Mouse (Mus musculus): ENCODE measurements around the gene Sycn. TPM values are rescaled to one million over a fixed set of nuclear protein-coding genes. Genes with fewer than 3 reads are reported as not detected.
A peak's percentile ranks its signal among the peaks of the same experiment; 100 is the strongest.
"Not testable (repeated sequence)": the region's sequence is repeated elsewhere in the genome, so short reads cannot be mapped to it uniquely, and the experiment has no call there.

The Sycn gene
- total RNA-seq (2017), result not detected in 2 replicates

- no peak for ATAC-seq (replicated peaks in 1 of 2; ENCODE audit: insufficient read depth in 1 of 2, low FRiP score in 2 of 2, low TSS enrichment in 1 of 2, low read depth in 1 of 2, poor library complexity in 2 of 2, severe bottlenecking in 2 of 2)
Observed at GRCm38 (mm10) chr7:28540526-28540925, at the start of gene Sycn. Gene Sycn, plus strand, starts transcription at chr7:28540885.

- ATAC-seq (replicated peaks in 1 of 2; ENCODE audit: insufficient read depth in 1 of 2, low FRiP score in 2 of 2, low TSS enrichment in 1 of 2, low read depth in 1 of 2, poor library complexity in 2 of 2, severe bottlenecking in 2 of 2), result peak in 1 of 2 experiments; percentile 36; a peak in 2 of 4 replicates
Observed at GRCm38 (mm10) chr7:28490903-28491302, 49.8 kb upstream of the Sycn start.

- ATAC-seq (replicated peaks in 1 of 2; ENCODE audit: insufficient read depth in 1 of 2, low FRiP score in 2 of 2, low TSS enrichment in 1 of 2, low read depth in 1 of 2, poor library complexity in 2 of 2, severe bottlenecking in 2 of 2), result no peak
Observed at GRCm38 (mm10) chr7:28492310-28492709, 48.4 kb upstream of the Sycn start.

- no peak for ATAC-seq (replicated peaks in 1 of 2; ENCODE audit: insufficient read depth in 1 of 2, low FRiP score in 2 of 2, low TSS enrichment in 1 of 2, low read depth in 1 of 2, poor library complexity in 2 of 2, severe bottlenecking in 2 of 2)
Observed at GRCm38 (mm10) chr7:28495426-28495825, 45.3 kb upstream of the Sycn start.

GRCm38 (mm10) chr7:28505585-28505984 lies 35.1 kb upstream of the Sycn start:
- ATAC-seq (replicated peaks in 1 of 2; ENCODE audit: insufficient read depth in 1 of 2, low FRiP score in 2 of 2, low TSS enrichment in 1 of 2, low read depth in 1 of 2, poor library complexity in 2 of 2, severe bottlenecking in 2 of 2), result no peak

- not testable (repeated sequence) for ATAC-seq (replicated peaks in 1 of 2; ENCODE audit: insufficient read depth in 1 of 2, low FRiP score in 2 of 2, low TSS enrichment in 1 of 2, low read depth in 1 of 2, poor library complexity in 2 of 2, severe bottlenecking in 2 of 2)
Observed at GRCm38 (mm10) chr7:28509121-28509520, 31.6 kb upstream of the Sycn start.

GRCm38 (mm10) chr7:28510405-28510974 lies 30.2 kb upstream of the Sycn start, which contains the start of gene Ifnl2:
Gene Ifnl2, minus strand, starts transcription at chr7:28510455.
- not testable (repeated sequence) for ATAC-seq (replicated peaks in 1 of 2; ENCODE audit: insufficient read depth in 1 of 2, low FRiP score in 2 of 2, low TSS enrichment in 1 of 2, low read depth in 1 of 2, poor library complexity in 2 of 2, severe bottlenecking in 2 of 2)

GRCm38 (mm10) chr7:28511441-28511840 lies 29.2 kb upstream of the Sycn start:
- ATAC-seq (replicated peaks in 1 of 2; ENCODE audit: insufficient read depth in 1 of 2, low FRiP score in 2 of 2, low TSS enrichment in 1 of 2, low read depth in 1 of 2, poor library complexity in 2 of 2, severe bottlenecking in 2 of 2), result no peak

- not testable (repeated sequence) for ATAC-seq (replicated peaks in 1 of 2; ENCODE audit: insufficient read depth in 1 of 2, low FRiP score in 2 of 2, low TSS enrichment in 1 of 2, low read depth in 1 of 2, poor library complexity in 2 of 2, severe bottlenecking in 2 of 2)
Observed at GRCm38 (mm10) chr7:28522536-28522935, 18.1 kb upstream of the Sycn start, which contains the start of gene Ifnl3. Gene Ifnl3, plus strand, starts transcription at chr7:28522836.

- peak; percentile 93 to 96 for ATAC-seq (replicated peaks in 1 of 2; ENCODE audit: insufficient read depth in 1 of 2, low FRiP score in 2 of 2, low TSS enrichment in 1 of 2, low read depth in 1 of 2, poor library complexity in 2 of 2, severe bottlenecking in 2 of 2)
Observed at GRCm38 (mm10) chr7:28527922-28528719, 12.6 kb upstream of the Sycn start.

GRCm38 (mm10) chr7:28532005-28532404 lies 8.7 kb upstream of the Sycn start:
- ATAC-seq (replicated peaks in 1 of 2; ENCODE audit: insufficient read depth in 1 of 2, low FRiP score in 2 of 2, low TSS enrichment in 1 of 2, low read depth in 1 of 2, poor library complexity in 2 of 2, severe bottlenecking in 2 of 2), result no peak

- not testable (repeated sequence) for ATAC-seq (replicated peaks in 1 of 2; ENCODE audit: insufficient read depth in 1 of 2, low FRiP score in 2 of 2, low TSS enrichment in 1 of 2, low read depth in 1 of 2, poor library complexity in 2 of 2, severe bottlenecking in 2 of 2)
Observed at GRCm38 (mm10) chr7:28538886-28539285, 1.8 kb upstream of the Sycn start.

- no peak for ATAC-seq (replicated peaks in 1 of 2; ENCODE audit: insufficient read depth in 1 of 2, low FRiP score in 2 of 2, low TSS enrichment in 1 of 2, low read depth in 1 of 2, poor library complexity in 2 of 2, severe bottlenecking in 2 of 2)
Observed at GRCm38 (mm10) chr7:28544051-28544601, 3.4 kb downstream of the Sycn start.

- peak in 1 of 2 experiments; percentile 23; a peak in 1 of 4 replicates for ATAC-seq (replicated peaks in 1 of 2; ENCODE audit: insufficient read depth in 1 of 2, low FRiP score in 2 of 2, low TSS enrichment in 1 of 2, low read depth in 1 of 2, poor library complexity in 2 of 2, severe bottlenecking in 2 of 2)
Observed at GRCm38 (mm10) chr7:28545048-28545890, 4.6 kb downstream of the Sycn start.

GRCm38 (mm10) chr7:28545891-28546210 lies 5.2 kb downstream of the Sycn start:
- ATAC-seq (replicated peaks in 1 of 2; ENCODE audit: insufficient read depth in 1 of 2, low FRiP score in 2 of 2, low TSS enrichment in 1 of 2, low read depth in 1 of 2, poor library complexity in 2 of 2, severe bottlenecking in 2 of 2), result no peak

GRCm38 (mm10) chr7:28546649-28547048 lies 6.0 kb downstream of the Sycn start:
- no peak for ATAC-seq (replicated peaks in 1 of 2; ENCODE audit: insufficient read depth in 1 of 2, low FRiP score in 2 of 2, low TSS enrichment in 1 of 2, low read depth in 1 of 2, poor library complexity in 2 of 2, severe bottlenecking in 2 of 2)

GRCm38 (mm10) chr7:28547154-28547553 lies 6.5 kb downstream of the Sycn start, which contains the start of gene Nccrp1:
Gene Nccrp1, minus strand, starts transcription at chr7:28547254.
- no peak for ATAC-seq (replicated peaks in 1 of 2; ENCODE audit: insufficient read depth in 1 of 2, low FRiP score in 2 of 2, low TSS enrichment in 1 of 2, low read depth in 1 of 2, poor library complexity in 2 of 2, severe bottlenecking in 2 of 2)
